Mouse (Mus musculus) embryonic fibroblast, embryonic 13.5 days (primary cell): ENCODE measurements around the gene Trp53inp2.

Experiments used
- CTCF ChIP-seq: IDR thresholded peaks from 2 replicates; pipeline ENCODE4 v1.5.1; 2011; ENCODE audit warnings: mild to moderate bottlenecking, control low read depth, low read length, moderate library complexity, borderline replicate concordance; ENCODE audit not compliant: insufficient read depth
- POLR2A ChIP-seq: IDR thresholded peaks from 2 replicates; pipeline ENCODE4 v1.6.1; 2011; ENCODE audit warnings: low read depth, mild to moderate bottlenecking, control low read depth, low read length, moderate library complexity

DNA sequence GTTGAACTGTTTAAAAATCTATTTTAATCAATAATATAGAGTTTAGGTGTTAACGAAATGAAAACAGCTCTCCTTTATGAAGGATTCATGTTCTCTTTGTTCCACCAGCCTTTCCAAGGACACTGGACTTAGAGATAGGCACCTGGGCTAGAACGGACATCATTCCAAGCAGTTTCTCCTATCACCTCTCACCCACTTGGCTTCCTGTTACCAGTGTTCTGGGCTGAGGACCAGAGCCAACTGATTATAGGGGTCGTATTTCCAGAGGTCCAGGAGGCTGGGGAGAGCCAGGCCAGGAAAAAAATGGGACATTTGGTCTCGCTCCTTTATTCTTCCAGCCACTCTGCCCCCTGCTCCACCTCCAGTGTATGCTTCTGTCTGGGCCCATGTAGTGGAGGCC is 8.4 kb upstream of the Trp53inp2 start:
- TF ChIP-seq POLR2A: no peak
- TF ChIP-seq CTCF: no peak
